Mouse (Mus musculus) ES-E14 (cell line): ENCODE results near the gene Ccl25. TPM values are rescaled to one million over a fixed set of nuclear protein-coding genes. Genes with fewer than 3 reads are reported as not detected.

ENCODE experiments used
- DNase-seq: peaks from one replicate; pipeline ENCODE4 v3.0.0-alpha.2; 2013; ENCODE audit warnings: low read depth, low spot score
- H3K27ac ChIP-seq: 2 replicates; pipeline ENCODE4 v1.5.1; 2012; ENCODE audit warnings: low read depth, mild to moderate bottlenecking, low read length, moderate library complexity, mixed read lengths; ENCODE audit not compliant: poor library complexity, insufficient read depth, severe bottlenecking
- H3K36me3 ChIP-seq: 2 replicates; pipeline ENCODE4 v1.6.1; 2012; ENCODE audit warnings: mild to moderate bottlenecking, low read length, moderate library complexity, mixed read lengths; ENCODE audit not compliant: control insufficient read depth, poor library complexity, insufficient read depth, severe bottlenecking
- H3K4me1 ChIP-seq, 2 experiments: fragments of 150-350 bp in 1 of 2; sonication (generic) in 1 of 2; 2 replicates each; pipeline ENCODE4 v1.6.1; 2012; ENCODE audit warnings: low read length in 2 of 2, mild to moderate bottlenecking in 1 of 2, mixed read lengths in 1 of 2; ENCODE audit not compliant: control insufficient read depth in 2 of 2, insufficient read depth in 2 of 2, poor library complexity in 1 of 2
- H3K4me3 ChIP-seq, 2 experiments: fragments of 150-350 bp in 1 of 2; sonication (generic) in 1 of 2; 2 replicates each; pipeline ENCODE4 v1.5.1; 2012; ENCODE audit warnings: low read length in 2 of 2, low read depth in 1 of 2, mild to moderate bottlenecking in 1 of 2, mixed read lengths in 1 of 2; ENCODE audit not compliant: insufficient read depth in 1 of 2, poor library complexity in 1 of 2, severe bottlenecking in 1 of 2
- H3K9ac ChIP-seq: 2 replicates; pipeline ENCODE4 v1.6.1; 2012; ENCODE audit warnings: low read depth, mild to moderate bottlenecking, low read length, mixed read lengths; ENCODE audit not compliant: poor library complexity, insufficient read depth, severe bottlenecking
- H3K9me3 ChIP-seq: fragments of 150-350 bp; sonication (generic); 2 replicates; pipeline ENCODE4 v1.6.1; 2012; ENCODE audit warnings: low read depth, mild to moderate bottlenecking, low read length; ENCODE audit not compliant: control insufficient read depth, insufficient read depth
- CHD2 ChIP-seq: IDR thresholded peaks from 2 replicates; pipeline ENCODE4 v1.6.1; 2014; ENCODE audit warnings: mild to moderate bottlenecking, low read depth, low read length, inconsistent platforms
- HCFC1 ChIP-seq: IDR thresholded peaks from 2 replicates; pipeline ENCODE4 v1.6.1; 2012; ENCODE audit warnings: low read length, inconsistent platforms, borderline replicate concordance; ENCODE audit not compliant: insufficient read depth
- MAFK ChIP-seq: IDR thresholded peaks from 2 replicates; pipeline ENCODE4 v1.6.1; 2014; ENCODE audit warnings: mild to moderate bottlenecking, low read depth, low read length, inconsistent platforms; ENCODE audit not compliant: insufficient read depth
- ZC3H11A ChIP-seq: IDR thresholded peaks from 2 replicates; pipeline ENCODE4 v1.6.1; 2012; ENCODE audit warnings: low read depth, mild to moderate bottlenecking, inconsistent platforms, low read length, borderline replicate concordance
- ZNF384 ChIP-seq: IDR thresholded peaks from 2 replicates; pipeline ENCODE4 v1.6.1; 2012; ENCODE audit warnings: low read depth, low read length, inconsistent platforms
- in situ Hi-C, 2 experiments: fragments of 600-800 bp; cut with MboI; formaldehyde crosslinking; loops; one replicate each; pipeline ENCODE4 v1.15.1; 2025; ENCODE audit warnings: low sequenced_read_pairs in 2 of 2, inconsistent platforms in 1 of 2; ENCODE audit not compliant: unreplicated experiment in 2 of 2
- total RNA-seq: library from RNA; depleted of rRNA; stranded (reverse); fragments of 300-350 nt; gene quantifications from 2 replicates; pipeline ENCODE4 v1.2.3, GENCODE M21; 2012

The Ccl25 gene
- total RNA-seq, 1 experiment, result 17.6 TPM

DNA sequence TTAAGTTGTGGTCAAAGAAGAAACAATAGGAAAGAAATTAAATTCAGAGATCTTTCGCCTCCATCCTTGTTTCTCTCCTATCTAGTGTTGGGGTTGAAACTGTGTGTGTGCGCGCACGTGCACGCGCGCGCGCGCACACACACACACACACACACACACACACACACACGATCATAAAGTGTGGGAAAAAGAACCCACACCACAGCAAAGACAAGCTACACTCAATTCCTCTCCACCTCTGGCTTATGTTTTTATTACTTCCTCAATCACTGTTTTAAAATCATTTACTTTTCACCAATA lies 5.5 kb upstream of the Ccl25 start:
- Histone ChIP-seq H3K36me3 (peaks cover 11% of the 10 kb centered on the region), H3K9ac (no peak overlapping the region), H3K4me1 (0 out of 4 replicates have a peak, but pooled peaks cover 0 to 2% of the 10 kb centered on the region in 2 experiments), H3K4me3 (no peak overlapping the region), H3K9me3 (no peaks in the 10 kb centered on the region), H3K27ac (no peak overlapping the region)
- TF ChIP-seq CHD2 (no peak), ZNF384 (no peak)
- no peak for DNase-seq
- in situ Hi-C loops, result no loop called here

DNA sequence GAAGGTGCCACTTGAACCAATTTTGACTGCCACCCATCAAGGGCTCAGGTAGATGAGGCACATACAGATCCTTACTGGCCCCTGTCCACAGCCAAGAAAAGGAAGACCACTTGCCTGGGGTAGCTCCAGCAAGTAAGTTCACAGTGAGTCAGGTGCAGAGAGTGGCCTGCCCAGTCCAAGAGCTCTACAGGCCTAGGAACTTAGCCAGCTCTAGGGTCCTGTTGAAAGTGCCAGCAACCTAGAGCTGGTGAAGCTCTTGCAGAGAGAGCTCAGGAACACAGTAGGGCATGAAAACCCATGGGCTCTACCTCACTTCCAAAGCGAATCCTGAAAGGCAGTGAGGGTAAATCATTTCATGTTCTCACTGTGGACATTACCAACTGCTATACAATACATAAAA lies 4.6 kb upstream of the Ccl25 start:
- no peak for DNase-seq
- H3K9ac ChIP-seq, result no peak overlapping the region
- H3K36me3 ChIP-seq, result peaks cover 11% of the 10 kb centered on the region
- H3K4me1 ChIP-seq, result 0 out of 4 replicates have a peak, but pooled peaks cover 0 to 2% of the 10 kb centered on the region in 2 experiments
- H3K9me3 ChIP-seq, result no peaks in the 10 kb centered on the region
- TF ChIP-seq MAFK, result no peak
- no peak for TF ChIP-seq ZNF384
- TF ChIP-seq HCFC1, result no peak
- no peak for TF ChIP-seq ZC3H11A
- TF ChIP-seq CHD2, result no peak
- no peak overlapping the region for H3K27ac ChIP-seq
- H3K4me3 ChIP-seq, result no peak overlapping the region
- in situ Hi-C loops, result no loop called here

DNA sequence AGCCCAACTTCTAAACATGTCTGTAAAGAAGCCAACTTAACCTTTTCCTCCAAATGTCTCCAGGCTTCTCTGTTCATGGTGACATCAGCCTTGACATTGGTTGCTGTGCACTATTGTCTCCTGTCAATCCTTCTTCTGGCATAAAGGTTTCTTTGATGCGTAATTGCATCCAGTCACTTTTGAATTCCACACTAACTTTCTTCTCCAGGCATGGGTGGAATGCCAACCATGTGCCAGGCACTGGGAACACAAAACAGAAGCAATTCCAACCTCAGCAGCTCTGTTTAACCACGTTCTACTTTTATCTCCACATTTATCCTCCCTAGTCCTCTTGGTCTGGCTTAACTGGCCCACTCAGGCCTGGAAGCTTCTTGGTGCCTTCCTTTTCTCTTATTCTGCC lies 4.0 kb upstream of the Ccl25 start:
- in situ Hi-C loops, result no loop called here
- Histone ChIP-seq H3K9me3 (no peaks in the 10 kb centered on the region), H3K27ac (no peak overlapping the region), H3K36me3 (peaks cover 11% of the 10 kb centered on the region), H3K4me1 (0 out of 4 replicates have a peak, but pooled peaks cover 2 to 3% of the 10 kb centered on the region in 2 experiments), H3K9ac (no peak overlapping the region), H3K4me3 (no peak overlapping the region)
- no peak for DNase-seq
- no peak for TF ChIP-seq ZC3H11A
- TF ChIP-seq CHD2, result no peak
- TF ChIP-seq MAFK, result no peak
- no peak for TF ChIP-seq ZNF384
- no peak for TF ChIP-seq HCFC1

DNA sequence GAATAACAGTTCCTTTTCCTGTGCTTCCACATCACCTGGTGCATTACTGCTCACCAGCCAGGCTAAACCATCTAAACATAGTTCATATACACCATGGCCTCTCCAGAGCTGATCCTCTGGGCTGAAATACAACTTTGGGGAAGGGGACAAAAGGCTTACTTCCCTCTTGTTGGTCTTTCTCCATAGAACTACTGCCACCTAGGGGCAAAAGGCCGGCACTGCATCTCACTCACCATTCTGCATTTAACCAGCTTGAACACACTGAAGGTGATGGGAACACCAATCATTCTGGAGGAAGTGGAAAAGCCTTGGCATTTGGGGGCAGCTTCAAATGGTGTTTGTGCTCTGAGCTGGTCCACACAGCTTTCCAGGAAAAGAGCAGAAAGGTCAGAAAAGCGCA lies 2.5 kb upstream of the Ccl25 start:
- Histone ChIP-seq H3K27ac (no peak overlapping the region), H3K4me1 (0 out of 4 replicates have a peak, but pooled peaks cover 2 to 3% of the 10 kb centered on the region in 2 experiments), H3K4me3 (no peak overlapping the region), H3K9ac (no peak overlapping the region), H3K36me3 (peaks cover 11% of the 10 kb centered on the region), H3K9me3 (no peaks in the 10 kb centered on the region)
- peak; percentile 94 for DNase-seq
- TF ChIP-seq ZC3H11A (no peak; the same call in 1 of the 2 replicates), HCFC1 (no peak), MAFK (no peak), ZNF384 (no peak), CHD2 (no peak)
- in situ Hi-C loops, result no loop called here

DNA sequence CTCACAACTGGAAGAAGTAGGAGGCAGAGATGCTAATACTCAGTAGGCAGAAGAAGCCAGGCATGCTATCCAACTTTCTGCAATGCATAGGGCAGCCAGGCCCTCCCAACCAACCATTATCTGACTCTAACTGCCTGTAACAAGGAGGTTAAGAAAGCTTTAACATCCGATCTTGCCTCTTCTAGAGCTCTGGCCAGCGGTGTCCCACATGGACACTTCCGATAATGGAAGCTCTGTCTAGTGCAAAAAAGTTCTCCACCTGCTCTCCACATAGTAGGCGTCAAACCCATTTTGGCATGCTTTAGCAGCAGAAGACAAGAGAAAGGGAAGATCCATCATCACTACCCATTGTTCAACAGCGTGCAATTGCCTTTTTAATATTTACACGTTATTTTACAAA lies 1.1 kb upstream of the Ccl25 start:
- DNase-seq, result no peak
- H3K9ac ChIP-seq, result peak overlapping the region; percentile 40; the same call in 1 of the 2 replicates
- in situ Hi-C loops, result no loop called here
- H3K36me3 ChIP-seq, result peaks cover 16% of the 10 kb centered on the region
- H3K4me3 ChIP-seq, result peak overlapping the region; percentile 90 to 97
- no peak overlapping the region for H3K27ac ChIP-seq
- no peaks in the 10 kb centered on the region for H3K9me3 ChIP-seq
- no peak for TF ChIP-seq MAFK
- H3K4me1 ChIP-seq, result 0 out of 4 replicates have a peak, but pooled peaks cover 2 to 3% of the 10 kb centered on the region in 2 experiments
